ENCODE assay signal across 19 mouse cellular contexts in genomic region chr16:28911414-28912050, GRCm38 (mm10). TPM values are rescaled to one million over a fixed set of nuclear protein-coding genes. Genes with fewer than 3 reads are reported as not detected.
A peak's percentile ranks its signal among the peaks of the same experiment; 100 is the strongest.
DNase-seq lines count a peak whose midpoint lies in the region; ATAC-seq and TF ChIP-seq lines count a peak whose summit lies in the region.
"Had no signal": no experiment of that assay in that cellular context is flagged by ENCODE, and none has a peak within 500 bp of the region (broad histone marks: within the 10 kb centered on the region; RNA-seq: fewer than 3 reads in every experiment).

No protein-coding gene starts in this region.

- intact Hi-C loops in heart, postnatal 36 days (cut with DNase I) = no loop called here

- DNase-seq in heart, postnatal 36 days = peak; percentile 19 to 20
- peak; percentile 41 for DNase-seq in lung, embryonic 14.5 days
- no peak for DNase-seq in lung, adult 2 months
- peak; percentile 41 for DNase-seq in lung, postnatal 10 days
- no peak for DNase-seq in adrenal gland, postnatal 25 days
- DNase-seq: cerebellum, adult 11 months; cerebellum, postnatal 25 days; thymus, postnatal 25 days had no signal

- no peak overlapping the region for H3K4me3 ChIP-seq in heart, embryonic 11.5 days (ENCODE audit: low read depth, low read length)
- H3K4me3 ChIP-seq in lung, embryonic 14.5 days (ENCODE audit: low read depth, low read length) = no peak overlapping the region
- H3K4me3 ChIP-seq in lung, adult 2 months (replicated peaks; ENCODE audit: extremely low read depth, low read depth, low read length) = no peak overlapping the region
- H3K4me3 ChIP-seq in intestine, postnatal 0 days (ENCODE audit: low read depth, low read length) = no peak overlapping the region
- H3K4me3 ChIP-seq: embryonic facial prominence, embryonic 12.5 days; forebrain, embryonic 15.5 days; heart, adult 2 months; hindbrain, embryonic 12.5 days; liver, embryonic 15.5 days; midbrain, embryonic 10.5 days; neural tube, embryonic 13.5 days; stomach, embryonic 15.5 days had no signal

- WGBS in heart, embryonic 11.5 days (ENCODE audit: insufficient replicate concordance) = 78% methylated on average over 15 of the region's 15 CpGs
- 60% methylated on average over 15 of the region's 15 CpGs for WGBS in lung, embryonic 14.5 days
- 29% methylated on average over 15 of the region's 15 CpGs for WGBS in lung, adult 2 months
- 75% methylated on average over 15 of the region's 15 CpGs for WGBS in intestine, postnatal 0 days

- H3K9ac ChIP-seq in heart, embryonic 11.5 days (ENCODE audit: low read depth, low read length) = no peak overlapping the region
- no peak overlapping the region for H3K9ac ChIP-seq in lung, embryonic 14.5 days
- no peak overlapping the region for H3K9ac ChIP-seq in intestine, postnatal 0 days (ENCODE audit: low read depth, low read length)
- H3K9ac ChIP-seq: embryonic facial prominence, embryonic 12.5 days; forebrain, embryonic 15.5 days; hindbrain, embryonic 12.5 days; liver, embryonic 15.5 days; neural tube, embryonic 13.5 days; stomach, embryonic 15.5 days had no signal

- no peaks in the 10 kb centered on the region for H3K27me3 ChIP-seq in heart, embryonic 11.5 days (ENCODE audit: control insufficient read depth, insufficient read depth, low read length)
- no peaks in the 10 kb centered on the region for H3K27me3 ChIP-seq in lung, embryonic 14.5 days (ENCODE audit: insufficient read depth, low read length)
- no peaks in the 10 kb centered on the region for H3K27me3 ChIP-seq in intestine, postnatal 0 days (replicated peaks; ENCODE audit: control insufficient read depth, insufficient read depth, low read length)
- H3K27me3 ChIP-seq: embryonic facial prominence, embryonic 12.5 days; forebrain, embryonic 15.5 days; hindbrain, embryonic 12.5 days; liver, embryonic 15.5 days; neural tube, embryonic 13.5 days; stomach, embryonic 15.5 days had no signal

- no peak for TF ChIP-seq CTCF in lung, embryonic 14.5 days (IDR thresholded peaks at IDR 0.05; ENCODE audit: low read depth)
- TF ChIP-seq CTCF in lung, adult 2 months (IDR thresholded peaks at IDR 0.05; ENCODE audit: insufficient read depth, low read length) = no peak
- TF ChIP-seq CTCF in intestine, postnatal 0 days (IDR thresholded peaks at IDR 0.05; ENCODE audit: low read depth) = no peak

- no peak overlapping the region for H3K4me2 ChIP-seq in heart, embryonic 11.5 days
- no peak overlapping the region for H3K4me2 ChIP-seq in lung, embryonic 14.5 days
- H3K4me2 ChIP-seq in intestine, postnatal 0 days (replicated peaks; ENCODE audit: low read depth) = no peak overlapping the region
- H3K4me2 ChIP-seq: embryonic facial prominence, embryonic 12.5 days; forebrain, embryonic 15.5 days; hindbrain, embryonic 12.5 days; liver, embryonic 15.5 days; neural tube, embryonic 13.5 days; stomach, embryonic 15.5 days had no signal

- peaks cover 4% of the 10 kb centered on the region; the same call in 1 of the 2 replicates for H3K4me1 ChIP-seq in heart, embryonic 11.5 days (ENCODE audit: control insufficient read depth, insufficient read depth, low read length)
- H3K4me1 ChIP-seq in lung, embryonic 14.5 days (ENCODE audit: insufficient read depth) = peaks cover 6% of the 10 kb centered on the region
- peaks cover under 1% of the 10 kb centered on the region for H3K4me1 ChIP-seq in lung, adult 2 months (ENCODE audit: control insufficient read depth, insufficient read depth, low read length)
- peaks cover 5% of the 10 kb centered on the region; the same call in 1 of the 2 replicates for H3K4me1 ChIP-seq in intestine, postnatal 0 days (replicated peaks; ENCODE audit: control insufficient read depth, insufficient read depth, low read length)
- H3K4me1 ChIP-seq: hindbrain, embryonic 12.5 days; stomach, embryonic 15.5 days had no signal

- no peaks in the 10 kb centered on the region for H3K9me3 ChIP-seq in heart, embryonic 11.5 days (replicated peaks; ENCODE audit: control insufficient read depth, low read length)
- no peaks in the 10 kb centered on the region for H3K9me3 ChIP-seq in lung, embryonic 14.5 days (ENCODE audit: low read depth, low read length)
- H3K9me3 ChIP-seq in intestine, postnatal 0 days (ENCODE audit: control insufficient read depth) = no peaks in the 10 kb centered on the region
- H3K9me3 ChIP-seq: embryonic facial prominence, embryonic 12.5 days; forebrain, embryonic 15.5 days; hindbrain, embryonic 12.5 days; liver, embryonic 15.5 days; midbrain, embryonic 10.5 days; neural tube, embryonic 13.5 days; stomach, embryonic 15.5 days had no signal

- no peak overlapping the region for H3K27ac ChIP-seq in heart, embryonic 11.5 days (ENCODE audit: low read depth, low read length)
- H3K27ac ChIP-seq in lung, embryonic 14.5 days (ENCODE audit: low read depth) = no peak overlapping the region
- no peak overlapping the region for H3K27ac ChIP-seq in intestine, postnatal 0 days (ENCODE audit: low read depth, low read length)
- H3K27ac ChIP-seq: embryonic facial prominence, embryonic 12.5 days; forebrain, embryonic 15.5 days; heart, adult 2 months; hindbrain, embryonic 12.5 days; liver, embryonic 15.5 days; midbrain, embryonic 10.5 days; neural tube, embryonic 13.5 days; stomach, embryonic 15.5 days had no signal

- ATAC-seq in heart, embryonic 11.5 days (replicated peaks; ENCODE audit: insufficient number of reproducible peaks, low FRiP score, low TSS enrichment) = no peak
- no peak for ATAC-seq in lung, embryonic 14.5 days (ENCODE audit: insufficient read depth)
- no peak for ATAC-seq in intestine, postnatal 0 days
- ATAC-seq: forebrain, embryonic 15.5 days; inflammation-experienced regulatory T-cells, adult 6 months had no signal

- TF ChIP-seq POLR2A in lung, adult 2 months (IDR thresholded peaks at IDR 0.05; ENCODE audit: borderline replicate concordance, extremely low read depth, low read depth, low read length) = no peak

- no peaks in the 10 kb centered on the region for H3K36me3 ChIP-seq in heart, embryonic 11.5 days (ENCODE audit: control insufficient read depth, insufficient read depth, low read length)
- no peaks in the 10 kb centered on the region for H3K36me3 ChIP-seq in lung, embryonic 14.5 days (ENCODE audit: insufficient read depth)
- H3K36me3 ChIP-seq in intestine, postnatal 0 days (ENCODE audit: control insufficient read depth, insufficient read depth) = no peaks in the 10 kb centered on the region
- H3K36me3 ChIP-seq: embryonic facial prominence, embryonic 12.5 days; forebrain, embryonic 15.5 days; hindbrain, embryonic 12.5 days; liver, embryonic 15.5 days; midbrain, embryonic 10.5 days; neural tube, embryonic 13.5 days; stomach, embryonic 15.5 days had no signal

RNA-seq across cellular contexts. Expression of gene Mb21d2, which starts 17.9 kb away (rescaled TPM):
- total RNA-seq in heart, postnatal 36 days (2021) = 10 to 100 TPM in 1 of 2 experiments, 1 to 10 TPM in 1; 7.5 to 10.3 TPM
- polyA plus RNA-seq in heart, embryonic 11.5 days (2014; fragmentation: Nextera tagmentation; extraction: Ambion mirVana) = 5.8 and 6.9 TPM in 2 replicates
- 7.3 and 9.6 TPM in 2 replicates for polyA plus RNA-seq in lung, embryonic 14.5 days (2014; fragmentation: Nextera tagmentation; extraction: Ambion mirVana)
- 8.3 and 8.8 TPM in 2 replicates for polyA plus RNA-seq in lung, adult 2 months (2012; rRNA removed)
- polyA plus RNA-seq in intestine, postnatal 0 days (2015; fragmentation: Nextera tagmentation; extraction: Ambion mirVana) = 6.6 and 6.8 TPM in 2 replicates
- total RNA-seq in adrenal gland, postnatal 25 days (2021) = 12.7 and 15.1 TPM in 2 replicates
- polyA plus RNA-seq: inflammation-experienced regulatory T-cells, adult 6 months had no signal

Comparison
In these comparisons a context has a peak if more than half of its experiments do, and no peak if none do; other contexts are left out.
1. DNase-seq: peak in heart, postnatal 36 days (2 of 2), lung, embryonic 14.5 days (single experiment) and lung, postnatal 10 days (single experiment); none in lung, adult 2 months (single experiment) and adrenal gland, postnatal 25 days (single experiment).